Mouse (Mus musculus): ENCODE data around the gene Lgr4.

- no peak for TF ChIP-seq CTCF (IDR thresholded peaks at IDR 0.05; ENCODE audit: low read depth, low read length)
- TF ChIP-seq GATA1 (IDR thresholded peaks at IDR 0.05; ENCODE audit: borderline replicate concordance, low read length): no peak
- no peak for TF ChIP-seq TAL1 (conservative IDR thresholded peaks at IDR 0.05; ENCODE audit: low read depth, low read length)
These were observed 42.1 kb downstream of the Lgr4 start for GRCm38 (mm10) chr2:109959407-109960075.
